ENCODE assay signal across 7 mouse cellular contexts in the genomic region with DNA sequence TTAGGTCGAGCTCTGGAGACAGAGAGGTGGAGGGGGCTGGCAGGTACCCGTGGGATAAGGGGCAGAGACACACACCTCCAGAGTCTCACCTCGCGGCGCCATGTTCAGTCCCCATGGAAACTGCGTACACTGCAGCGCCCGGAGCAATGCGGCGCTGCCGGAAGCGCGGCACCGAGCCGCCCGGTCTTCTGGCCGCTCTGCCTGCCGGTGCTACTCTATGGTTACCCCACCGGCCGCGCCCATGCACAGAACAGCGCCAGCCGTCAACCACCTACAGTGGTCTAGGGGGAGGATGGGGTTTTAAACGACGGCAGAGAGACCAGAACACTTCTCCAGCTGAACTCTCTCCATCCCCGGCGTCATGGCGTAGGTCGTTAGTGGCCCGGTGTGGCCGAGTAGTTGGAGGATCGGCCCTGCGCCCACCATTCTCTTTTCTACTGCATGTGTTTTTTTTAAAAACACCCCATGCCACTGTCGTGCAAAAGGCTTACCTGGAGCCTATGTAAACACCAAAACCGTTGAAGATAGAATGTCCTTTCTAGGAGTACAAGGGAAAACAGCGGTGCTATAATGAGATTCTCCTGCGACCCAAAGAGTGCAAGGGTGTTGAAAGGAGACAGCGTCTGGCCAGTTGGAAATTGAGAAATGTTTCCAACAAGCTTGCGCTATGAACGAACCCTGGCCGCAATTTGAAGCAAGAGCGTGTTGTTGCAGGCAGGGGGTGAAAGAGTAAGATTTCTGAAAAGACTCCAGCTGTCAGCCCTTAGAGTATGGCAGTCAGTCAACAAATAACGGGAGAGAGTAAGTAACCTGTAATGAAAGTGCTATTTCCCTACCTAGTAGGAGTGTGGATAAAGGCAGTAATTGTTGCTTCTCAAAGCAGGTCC. TPM values are rescaled to one million over a fixed set of nuclear protein-coding genes. Genes with fewer than 3 reads are reported as not detected.
DNase-seq lines count a peak whose midpoint lies in the region; ATAC-seq lines count a peak whose summit lies in the region.

TSS of gene Tmem216 (minus strand) at position 615 of the 887 bp plus-strand sequence.

- H3K4me3 ChIP-seq in intestine, embryonic 15.5 days (replicated peaks), result peak within 1 kb of the TSS; percentile 59
- H3K4me3 ChIP-seq in midbrain, embryonic 10.5 days, result peak within 1 kb of the TSS; percentile 77

- H3K9ac ChIP-seq in intestine, embryonic 15.5 days, result peak within 1 kb of the TSS; percentile 64

- no peaks in the 10 kb centered on the region for H3K9me3 ChIP-seq in intestine, embryonic 15.5 days
- no peaks in the 10 kb centered on the region for H3K9me3 ChIP-seq in midbrain, embryonic 10.5 days (replicated peaks)

- no peaks in the 10 kb centered on the region for H3K36me3 ChIP-seq in intestine, embryonic 15.5 days
- peaks cover 25% of the 10 kb centered on the region for H3K36me3 ChIP-seq in midbrain, embryonic 10.5 days

- 1% methylated on average over 43 of the region's 43 CpGs for WGBS in intestine, embryonic 15.5 days
- 2% methylated on average over 43 of the region's 43 CpGs for WGBS in midbrain, embryonic 10.5 days

- H3K27me3 ChIP-seq in intestine, embryonic 15.5 days (replicated peaks), result no peaks in the 10 kb centered on the region
- no peaks in the 10 kb centered on the region for H3K27me3 ChIP-seq in midbrain, embryonic 10.5 days (ENCODE audit: low read depth, poor library complexity, severe bottlenecking)

- H3K4me1 ChIP-seq in intestine, embryonic 15.5 days (replicated peaks), result peaks cover 11% of the 10 kb centered on the region
- peaks cover 22% of the 10 kb centered on the region for H3K4me1 ChIP-seq in midbrain, embryonic 10.5 days

- DNase-seq in adrenal gland, adult (ENCODE audit: inconsistent age in 2 of 2, low spot score in 1 of 2), result peak; percentile 88 to 94
- peak; percentile 90 for DNase-seq in embryo, embryonic 10.5 days (ENCODE audit: low spot score)
- peak; percentile 80 for DNase-seq in gastrocnemius, postnatal 25 days
- peak; percentile 88 to 90 for DNase-seq in left cerebral cortex, postnatal 25 days (ENCODE audit: low spot score in 2 of 2)
- peak; percentile 82 for DNase-seq in midbrain, embryonic 10.5 days (ENCODE audit: low spot score)
- peak; percentile 84 for DNase-seq in right cerebral cortex, postnatal 4 days

- peak within 1 kb of the TSS; percentile 45 for H3K27ac ChIP-seq in intestine, embryonic 15.5 days
- H3K27ac ChIP-seq in midbrain, embryonic 10.5 days (replicated peaks), result peak within 1 kb of the TSS; percentile 89

- intact Hi-C loops in left cerebral cortex, postnatal 25 days (cut with DNase I), result loop anchor here (1.0 kb wide), 2 partner anchors 21 to 49 kb away; partner anchors contain the start of genes Cyb561a3, Ddb1, Tkfc and Tmem138

- peak within 1 kb of the TSS; percentile 74 for H3K4me2 ChIP-seq in intestine, embryonic 15.5 days (replicated peaks)

- ATAC-seq in intestine, embryonic 15.5 days, result peak; percentile 99

RNA-seq across cellular contexts. Expression of gene Tmem216, which starts in this region (rescaled TPM):
- total RNA-seq in gastrocnemius, postnatal 25 days (2021), result 1 to 10 TPM; 1.9 to 2.2 TPM
- 34.5 and 34.9 TPM in 2 replicates for polyA plus RNA-seq in intestine, embryonic 15.5 days (2015; fragmentation: Nextera tagmentation; extraction: Ambion mirVana)
- total RNA-seq in left cerebral cortex, postnatal 25 days (2021), result 10 to 100 TPM; 10.7 to 11.5 TPM
- 66.9 and 67.6 TPM in 2 replicates for polyA plus RNA-seq in midbrain, embryonic 10.5 days (2016; fragmentation: Nextera tagmentation; extraction: Ambion mirVana)

Comparison
In these comparisons a context has a peak if more than half of its experiments do, and no peak if none do; other contexts are left out.
1. Peak in every context shown above with its lines: DNase-seq, ATAC-seq, H3K4me3 ChIP-seq and H3K27ac ChIP-seq.